Mouse (Mus musculus): ENCODE results near the gene Gm20388. TPM values are rescaled to one million over a fixed set of nuclear protein-coding genes. Genes with fewer than 3 reads are reported as not detected.

The Gm20388 gene
- polyA plus RNA-seq, 1 experiment from 2014 or later: 3.6 TPM

DNA sequence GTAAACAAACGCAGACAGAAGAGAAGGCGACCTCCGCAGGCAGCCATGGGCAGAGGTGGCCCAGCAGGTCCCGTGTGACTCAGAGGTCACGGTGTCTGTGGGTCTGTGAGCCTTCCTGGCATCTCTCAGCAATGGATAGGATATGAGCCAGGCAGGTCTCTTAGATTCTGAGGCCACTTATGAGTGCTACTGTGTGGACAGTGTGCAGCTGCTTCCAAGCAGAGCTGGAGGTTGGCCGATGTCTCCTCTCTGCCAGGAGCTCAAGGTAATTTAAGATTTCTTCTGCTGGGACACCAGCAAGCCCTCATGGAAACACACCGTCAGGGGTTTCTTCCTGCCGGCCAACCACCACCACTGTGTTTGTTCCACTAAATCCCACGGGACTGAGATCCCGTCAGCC is 4397.1 kb downstream of the Gm20388 start:
- no peaks in the 10 kb centered on the region for H3K27me3 ChIP-seq (replicated peaks; ENCODE audit: low read depth, poor library complexity, severe bottlenecking)
- peaks cover 26% of the 10 kb centered on the region for H3K4me1 ChIP-seq
- H3K27ac ChIP-seq (replicated peaks): no peak overlapping the region; the same call in 1 of the 2 replicates
- H3K36me3 ChIP-seq (replicated peaks): peaks cover 64% of the 10 kb centered on the region
- 90% methylated on average over 10 of the region's 10 CpGs for WGBS
- H3K9me3 ChIP-seq: no peaks in the 10 kb centered on the region
- DNase-seq (ENCODE audit: low spot score): no peak
- H3K4me3 ChIP-seq: no peak overlapping the region

DNA sequence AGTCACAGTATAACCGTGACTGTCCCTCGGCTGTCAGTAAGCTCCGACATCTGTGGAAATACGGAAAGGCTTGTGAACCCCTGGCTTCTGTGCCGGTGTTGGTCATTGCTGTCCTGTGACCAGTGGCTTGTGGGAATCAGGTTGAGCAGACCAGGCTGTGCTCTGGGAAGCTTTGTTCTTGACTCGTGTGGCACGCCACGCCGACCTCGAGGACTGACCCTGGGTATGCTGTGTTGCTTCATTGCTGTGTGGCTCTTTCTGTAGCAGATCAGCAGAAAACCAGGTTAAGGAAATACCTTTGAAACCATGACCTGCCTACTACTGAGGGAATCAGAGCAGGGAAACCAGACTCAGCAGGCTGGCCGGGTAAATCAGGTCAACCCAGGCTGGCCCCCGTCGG is 4399.9 kb downstream of the Gm20388 start:
- H3K27ac ChIP-seq (replicated peaks): no peak overlapping the region
- no peak overlapping the region for H3K4me3 ChIP-seq
- H3K4me1 ChIP-seq: peaks cover 30% of the 10 kb centered on the region
- H3K36me3 ChIP-seq (replicated peaks): peaks cover 60% of the 10 kb centered on the region
- H3K27me3 ChIP-seq (replicated peaks; ENCODE audit: low read depth, poor library complexity, severe bottlenecking): no peaks in the 10 kb centered on the region
- WGBS: 86% methylated on average over 13 of the region's 13 CpGs
- DNase-seq (ENCODE audit: low spot score): no peak
- H3K9me3 ChIP-seq: no peaks in the 10 kb centered on the region

DNA sequence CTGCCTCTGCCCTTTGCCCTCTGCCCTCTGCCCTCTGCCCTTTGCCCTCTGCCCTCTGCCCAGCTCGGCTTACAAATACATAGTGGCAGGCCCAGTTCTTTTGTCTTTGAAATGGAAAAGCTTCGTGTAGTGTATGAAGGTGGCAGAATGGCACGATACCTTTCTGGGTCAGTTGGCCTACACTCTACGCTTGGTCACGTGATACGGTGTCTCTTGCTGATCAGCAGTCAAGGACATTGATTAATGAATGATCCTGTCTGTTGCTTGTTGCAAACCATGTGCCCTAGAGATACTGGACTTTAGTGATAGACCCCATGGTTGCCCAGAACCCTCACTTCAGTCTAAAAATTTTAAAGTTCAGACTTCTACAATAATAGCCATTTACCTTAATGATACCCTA is 4400.5 kb downstream of the Gm20388 start:
- no peak for DNase-seq (ENCODE audit: low spot score)
- H3K27ac ChIP-seq (replicated peaks): no peak overlapping the region
- no peaks in the 10 kb centered on the region for H3K27me3 ChIP-seq (replicated peaks; ENCODE audit: low read depth, poor library complexity, severe bottlenecking)
- no peak overlapping the region for H3K4me3 ChIP-seq
- H3K4me1 ChIP-seq: peaks cover 28% of the 10 kb centered on the region
- 81% methylated on average over 6 of the region's 6 CpGs for WGBS
- no peaks in the 10 kb centered on the region for H3K9me3 ChIP-seq
- peaks cover 54% of the 10 kb centered on the region for H3K36me3 ChIP-seq (replicated peaks)

DNA sequence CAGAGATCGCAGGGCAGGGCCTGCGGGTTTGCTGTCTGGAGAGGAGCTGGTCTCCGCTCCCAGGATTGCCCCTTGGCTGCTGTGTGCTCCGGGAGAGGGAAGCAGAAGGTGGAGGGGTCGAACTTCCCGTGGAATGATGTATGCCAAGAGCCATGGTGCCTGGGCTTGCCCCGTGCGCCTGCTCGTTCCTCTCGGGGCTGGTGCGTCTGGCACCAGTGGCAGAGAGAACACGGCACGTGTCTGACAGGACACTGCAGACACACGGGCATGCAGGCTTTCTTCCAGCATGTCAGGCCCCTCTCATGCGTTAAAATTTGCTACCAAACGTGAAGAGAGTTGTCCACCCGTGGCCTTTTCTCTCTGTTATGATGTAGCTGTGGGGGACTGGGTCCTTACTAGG is 4401.1 kb downstream of the Gm20388 start:
- no peak overlapping the region for H3K27ac ChIP-seq (replicated peaks)
- no peak for DNase-seq (ENCODE audit: low spot score)
- 95% methylated on average over 17 of the region's 17 CpGs for WGBS
- H3K9me3 ChIP-seq: no peaks in the 10 kb centered on the region
- H3K4me1 ChIP-seq: peaks cover 28% of the 10 kb centered on the region
- peaks cover 49% of the 10 kb centered on the region for H3K36me3 ChIP-seq (replicated peaks)
- H3K27me3 ChIP-seq (replicated peaks; ENCODE audit: low read depth, poor library complexity, severe bottlenecking): no peaks in the 10 kb centered on the region
- no peak overlapping the region for H3K4me3 ChIP-seq

DNA sequence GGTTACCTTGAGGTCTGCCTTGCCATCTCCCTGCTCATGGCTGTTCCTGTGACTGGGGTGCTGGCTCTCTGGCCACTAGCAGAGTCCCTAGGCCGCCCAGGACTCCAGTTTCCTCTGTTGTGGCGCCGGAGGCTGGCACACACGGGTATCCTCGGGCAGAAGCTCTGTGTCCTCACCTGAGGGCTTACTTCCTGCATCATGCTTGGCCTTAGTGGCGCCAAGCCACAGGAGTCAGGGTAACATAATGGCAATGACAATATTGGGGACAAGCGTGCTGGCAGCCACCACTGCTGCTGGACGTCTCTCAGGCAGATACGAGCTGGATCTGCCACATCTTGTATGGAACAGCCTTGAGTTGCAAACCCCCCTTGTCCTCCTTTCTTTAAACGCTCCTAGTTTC is 4401.6 kb downstream of the Gm20388 start:
- Histone ChIP-seq H3K4me3 (no peak overlapping the region), H3K36me3 (replicated peaks) (peaks cover 44% of the 10 kb centered on the region), H3K27me3 (replicated peaks; ENCODE audit: low read depth, poor library complexity, severe bottlenecking) (no peaks in the 10 kb centered on the region), H3K4me1 (peaks cover 29% of the 10 kb centered on the region), H3K9me3 (no peaks in the 10 kb centered on the region), H3K27ac (replicated peaks) (no peak overlapping the region)
- DNase-seq (ENCODE audit: low spot score): no peak
- WGBS: 92% methylated on average over 10 of the region's 10 CpGs

DNA sequence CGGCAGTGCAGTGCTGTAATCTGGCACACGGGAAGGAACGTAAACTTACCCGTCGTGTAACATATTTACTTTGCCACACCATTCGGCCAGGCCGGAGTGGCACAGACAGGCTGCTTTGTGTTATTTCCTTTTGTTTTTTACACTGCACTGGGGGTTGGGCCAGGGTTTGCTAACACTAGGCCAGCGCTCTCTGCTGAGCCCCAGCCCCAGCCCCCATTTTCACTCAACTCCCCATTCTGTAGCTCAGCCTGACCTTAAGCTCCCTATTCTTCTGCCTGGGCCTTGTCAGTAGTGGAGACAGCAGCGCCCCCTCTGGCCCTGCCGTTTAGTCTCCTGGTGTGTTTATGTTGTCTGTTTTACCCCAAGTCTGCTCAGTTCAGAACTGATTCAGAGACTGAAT is 4404.2 kb downstream of the Gm20388 start:
- Histone ChIP-seq H3K9me3 (no peaks in the 10 kb centered on the region), H3K4me3 (no peak overlapping the region), H3K27ac (replicated peaks) (peak overlapping the region; percentile 71), H3K27me3 (replicated peaks; ENCODE audit: low read depth, poor library complexity, severe bottlenecking) (no peaks in the 10 kb centered on the region), H3K36me3 (replicated peaks) (peaks cover 24% of the 10 kb centered on the region), H3K4me1 (peaks cover 25% of the 10 kb centered on the region)
- peak; percentile 45 for DNase-seq (ENCODE audit: low spot score)
- WGBS: 50% methylated on average over 10 of the region's 10 CpGs

DNA sequence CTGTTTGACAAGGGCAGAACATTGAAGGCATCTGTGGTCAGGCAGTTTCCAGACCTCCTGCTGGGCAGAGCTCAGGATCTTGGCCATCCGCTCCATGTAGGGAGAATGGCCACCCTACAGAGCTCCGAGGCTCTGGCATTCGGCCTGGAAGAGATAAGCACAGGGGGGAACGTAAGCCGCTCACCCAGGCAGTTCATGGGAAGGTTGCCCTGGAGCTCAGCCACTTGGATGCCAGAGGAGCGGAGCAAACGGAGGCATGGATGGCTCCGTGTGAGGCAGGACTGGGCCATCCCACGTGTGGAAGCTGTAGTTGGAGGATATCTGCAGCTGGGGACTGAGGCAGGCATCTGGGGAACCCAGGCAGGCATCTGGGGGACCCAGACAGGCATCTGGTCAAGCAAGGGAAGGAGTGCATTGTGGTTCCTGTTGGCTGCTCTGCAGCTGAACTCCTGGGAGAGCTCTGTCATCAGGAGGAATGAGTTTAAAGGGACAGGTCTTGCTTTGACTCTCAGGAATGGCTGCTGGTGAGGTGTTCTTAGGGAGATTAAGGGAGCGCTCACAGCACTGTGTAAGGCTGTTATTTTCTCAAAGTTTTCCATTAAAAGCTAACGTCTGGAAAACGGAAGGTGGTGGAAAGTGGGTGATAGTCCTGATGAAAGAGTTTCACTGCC is 4406.0 kb downstream of the Gm20388 start:
- Histone ChIP-seq H3K27ac (replicated peaks) (peak overlapping the region; percentile 35; the same call in 1 of the 2 replicates), H3K36me3 (replicated peaks) (peaks cover 18% of the 10 kb centered on the region), H3K4me3 (no peak overlapping the region), H3K4me1 (peaks cover 29% of the 10 kb centered on the region), H3K9me3 (no peaks in the 10 kb centered on the region), H3K27me3 (replicated peaks; ENCODE audit: low read depth, poor library complexity, severe bottlenecking) (no peaks in the 10 kb centered on the region)
- WGBS: 65% methylated on average over 12 of the region's 12 CpGs
- no peak for DNase-seq (ENCODE audit: low spot score)

DNA sequence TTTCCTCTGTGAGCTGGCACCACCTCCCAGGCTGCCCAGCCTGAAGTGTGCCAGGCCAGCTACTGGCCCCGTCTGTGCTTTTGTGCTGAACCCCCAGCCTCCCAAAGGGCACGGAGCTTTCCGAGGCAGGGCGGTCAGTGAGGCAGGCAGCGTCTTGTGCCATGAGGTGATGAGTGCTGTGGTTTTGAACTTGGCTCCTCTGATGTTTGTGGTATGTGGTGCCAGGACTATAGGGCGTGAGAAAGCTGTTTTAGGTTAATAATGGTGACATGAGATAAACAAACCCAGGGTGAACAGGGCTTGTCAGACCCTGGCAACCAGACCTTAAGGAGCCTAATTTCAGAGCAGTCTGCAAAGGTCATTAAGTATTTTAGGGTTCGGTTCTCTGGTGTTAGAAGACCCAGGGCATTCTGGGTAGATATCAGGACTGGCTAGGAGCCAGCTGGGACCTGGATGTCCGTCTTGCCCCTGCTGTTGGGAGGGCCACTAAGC is 4406.6 kb downstream of the Gm20388 start:
- peaks cover 30% of the 10 kb centered on the region for H3K4me1 ChIP-seq
- H3K27ac ChIP-seq (replicated peaks): no peak overlapping the region
- no peak for DNase-seq (ENCODE audit: low spot score)
- no peaks in the 10 kb centered on the region for H3K9me3 ChIP-seq
- H3K36me3 ChIP-seq (replicated peaks): peaks cover 19% of the 10 kb centered on the region
- no peak overlapping the region for H3K4me3 ChIP-seq
- 73% methylated on average over 8 of the region's 8 CpGs for WGBS
- no peaks in the 10 kb centered on the region for H3K27me3 ChIP-seq (replicated peaks; ENCODE audit: low read depth, poor library complexity, severe bottlenecking)

DNA sequence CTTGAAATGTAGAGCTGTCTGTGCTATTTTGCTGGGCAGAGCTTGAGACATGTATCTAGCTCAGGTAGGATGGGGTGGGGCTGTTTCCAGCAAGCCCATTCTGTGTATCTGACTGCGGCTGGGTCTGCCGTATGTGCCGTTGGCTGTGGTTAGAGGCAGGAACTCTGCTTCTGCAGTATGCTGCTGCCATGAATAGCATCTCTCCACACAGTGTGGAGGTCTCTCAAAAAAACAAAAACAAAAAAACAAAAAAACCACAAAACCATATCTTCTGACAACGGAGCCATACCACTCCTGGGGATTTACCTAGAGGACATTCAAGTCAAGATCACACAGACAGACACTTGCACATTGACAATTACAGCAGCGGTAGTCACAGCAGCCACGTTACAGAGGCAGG is 4407.2 kb downstream of the Gm20388 start:
- H3K4me1 ChIP-seq: peaks cover 30% of the 10 kb centered on the region
- H3K9me3 ChIP-seq: no peaks in the 10 kb centered on the region
- H3K4me3 ChIP-seq: no peak overlapping the region
- H3K27ac ChIP-seq (replicated peaks): no peak overlapping the region
- no peaks in the 10 kb centered on the region for H3K27me3 ChIP-seq (replicated peaks; ENCODE audit: low read depth, poor library complexity, severe bottlenecking)
- 89% methylated on average over 6 of the region's 6 CpGs for WGBS
- no peak for DNase-seq (ENCODE audit: low spot score)
- H3K36me3 ChIP-seq (replicated peaks): peaks cover 23% of the 10 kb centered on the region

DNA sequence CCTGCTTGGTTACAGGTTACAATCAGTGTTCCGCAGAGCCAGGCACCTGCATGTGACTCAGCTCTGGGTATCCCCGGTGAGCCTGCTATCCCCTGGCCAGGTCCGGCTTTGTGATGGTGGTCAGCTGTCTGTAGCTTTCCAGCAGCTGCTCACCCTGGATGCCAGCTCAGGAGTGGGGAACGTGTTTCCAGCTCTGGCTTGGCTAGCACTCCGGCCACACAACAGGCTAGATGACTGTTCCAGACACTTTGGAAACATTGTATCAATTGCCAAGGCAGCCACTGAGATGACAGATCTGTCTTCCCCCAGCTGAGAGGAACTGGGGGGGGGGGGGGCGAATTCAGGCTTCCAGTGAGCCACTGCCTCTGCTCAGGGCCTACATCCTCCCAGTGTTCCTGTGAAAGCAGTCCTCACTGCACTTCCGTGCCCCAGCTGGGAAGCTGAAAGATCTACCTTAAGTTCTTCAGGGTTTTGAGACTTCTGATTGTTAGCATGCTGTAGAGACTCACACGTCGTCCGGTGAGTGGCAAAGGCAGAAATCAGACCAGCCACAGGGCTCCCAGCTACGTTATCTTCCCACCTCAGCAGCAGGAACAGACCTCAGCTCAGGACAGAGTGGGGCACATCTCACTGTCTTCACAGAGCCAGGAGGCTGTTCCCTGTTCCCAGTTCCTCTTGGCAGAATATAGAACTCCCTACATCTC is 4408.1 kb downstream of the Gm20388 start:
- 79% methylated on average over 11 of the region's 11 CpGs for WGBS
- H3K27ac ChIP-seq (replicated peaks): no peak overlapping the region

DNA sequence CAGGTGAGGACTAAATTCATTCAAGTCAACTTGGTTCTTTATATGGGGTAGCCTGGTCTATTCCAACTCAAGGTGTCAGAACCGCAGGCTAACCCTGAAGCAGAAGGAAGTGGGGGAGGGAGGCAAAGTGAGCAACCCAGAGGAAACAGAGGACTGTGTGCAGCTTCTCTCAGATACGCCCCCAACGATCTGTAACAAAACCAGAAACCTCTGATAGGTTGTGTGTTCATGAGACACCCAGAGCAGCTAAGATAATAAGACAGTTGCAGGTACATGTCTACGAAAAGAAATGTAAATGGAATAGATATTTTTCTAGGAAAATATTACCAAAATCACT is 4408.6 kb downstream of the Gm20388 start:
- 89% methylated on average over 4 of the region's 4 CpGs for WGBS
- Histone ChIP-seq H3K36me3 (replicated peaks) (peaks cover 30% of the 10 kb centered on the region), H3K9me3 (no peaks in the 10 kb centered on the region), H3K27me3 (replicated peaks; ENCODE audit: low read depth, poor library complexity, severe bottlenecking) (no peaks in the 10 kb centered on the region), H3K4me3 (no peak overlapping the region), H3K27ac (replicated peaks) (no peak overlapping the region), H3K4me1 (peaks cover 29% of the 10 kb centered on the region)
- DNase-seq (ENCODE audit: low spot score): no peak

More for the DNA sequence above, 4408.1 kb downstream of the Gm20388 start:
- Histone ChIP-seq H3K27me3 (replicated peaks; ENCODE audit: low read depth, poor library complexity, severe bottlenecking) (no peaks in the 10 kb centered on the region), H3K36me3 (replicated peaks) (peaks cover 25% of the 10 kb centered on the region), H3K4me3 (no peak overlapping the region), H3K4me1 (peaks cover 30% of the 10 kb centered on the region), H3K9me3 (no peaks in the 10 kb centered on the region)
- no peak for DNase-seq (ENCODE audit: low spot score)

DNA sequence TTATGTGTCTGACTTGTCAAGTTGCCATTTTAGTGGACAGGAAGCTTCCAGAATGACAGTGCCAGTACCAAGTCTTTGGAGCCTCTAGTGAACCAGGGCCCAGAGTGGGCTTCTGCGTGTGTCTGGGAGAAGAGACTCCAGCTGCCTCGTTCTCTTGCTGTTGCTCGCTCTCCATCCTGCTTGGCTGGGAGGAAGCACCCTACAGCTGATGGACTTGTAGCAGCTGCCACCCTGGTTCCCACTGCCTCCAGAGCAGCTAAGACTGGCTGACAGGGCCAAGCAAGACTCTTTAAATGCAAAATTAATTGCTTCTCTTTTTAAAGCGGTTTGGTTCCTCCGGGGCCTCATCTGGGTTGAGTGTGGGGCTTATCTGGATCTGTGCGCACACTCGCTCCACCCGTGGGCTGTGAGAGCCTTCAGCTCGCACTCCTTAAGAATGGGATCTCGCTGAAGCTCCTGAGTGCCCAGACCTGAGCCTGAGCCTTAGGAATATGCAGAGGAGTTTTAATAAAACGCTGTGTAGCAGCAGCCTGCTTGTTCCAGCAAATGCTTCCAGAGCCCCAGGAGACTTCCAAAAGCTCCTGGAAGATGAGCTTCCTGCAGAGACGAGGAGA is 4410.7 kb downstream of the Gm20388 start:
- DNase-seq (ENCODE audit: low spot score): no peak
- Histone ChIP-seq H3K27me3 (replicated peaks; ENCODE audit: low read depth, poor library complexity, severe bottlenecking) (no peaks in the 10 kb centered on the region), H3K27ac (replicated peaks) (no peak overlapping the region), H3K4me1 (peaks cover 16% of the 10 kb centered on the region), H3K36me3 (replicated peaks) (peaks cover 51% of the 10 kb centered on the region), H3K9me3 (no peaks in the 10 kb centered on the region), H3K4me3 (no peak overlapping the region)
- WGBS: 80% methylated on average over 12 of the region's 12 CpGs

DNA sequence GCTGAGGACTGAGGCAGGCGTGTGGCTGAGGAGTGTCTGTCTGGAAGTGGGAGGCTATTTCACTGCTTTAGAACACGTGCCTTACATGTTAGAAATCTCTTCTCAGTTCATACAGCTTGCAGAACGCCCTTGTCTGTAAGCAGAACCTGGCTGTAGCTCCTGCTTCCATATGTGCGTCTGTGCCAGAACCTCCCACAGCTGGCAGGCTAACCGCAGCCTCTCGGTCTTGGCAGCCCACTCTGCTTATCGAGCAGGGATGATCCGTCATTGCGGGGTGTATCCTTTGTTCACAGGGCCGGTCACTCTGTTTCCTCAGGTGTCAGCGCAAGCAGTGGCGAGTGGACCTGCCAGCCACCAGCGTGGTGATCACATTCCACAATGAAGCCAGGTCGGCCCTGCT is 4412.7 kb downstream of the Gm20388 start:
- peaks cover 10% of the 10 kb centered on the region for H3K4me1 ChIP-seq
- H3K27ac ChIP-seq (replicated peaks): no peak overlapping the region
- H3K9me3 ChIP-seq: no peaks in the 10 kb centered on the region
- 96% methylated on average over 14 of the region's 14 CpGs for WGBS
- H3K4me3 ChIP-seq: no peak overlapping the region
- H3K36me3 ChIP-seq (replicated peaks): peaks cover 69% of the 10 kb centered on the region
- no peaks in the 10 kb centered on the region for H3K27me3 ChIP-seq (replicated peaks; ENCODE audit: low read depth, poor library complexity, severe bottlenecking)
- no peak for DNase-seq (ENCODE audit: low spot score)

All from embryonic facial prominence, embryonic 10.5 days (tissue).